Mouse (Mus musculus) urinary bladder, postnatal 10 days (tissue): ENCODE measurements around the gene Gpx1.

Source experiments
- DNase-seq: peaks from one replicate; pipeline ENCODE4 v3.0.0; 2022; ENCODE audit warnings: low spot score

The Gpx1 gene

GRCm38 (mm10) chr9:108340258-108341138, 1.8 kb downstream of the Gpx1 start:
- no peak for DNase-seq

GRCm38 (mm10) chr9:108341139-108341475, 2.4 kb downstream of the Gpx1 start:
- no peak for DNase-seq

- no peak for DNase-seq
Measured at GRCm38 (mm10) chr9:108341801-108342200, 3.1 kb downstream of the Gpx1 start.

- DNase-seq = no peak
Measured at GRCm38 (mm10) chr9:108342301-108342831, 3.7 kb downstream of the Gpx1 start.

- no peak for DNase-seq
Measured at GRCm38 (mm10) chr9:108343331-108343730, 4.6 kb downstream of the Gpx1 start.

GRCm38 (mm10) chr9:108343835-108344234, 5.1 kb downstream of the Gpx1 start:
- no peak for DNase-seq

- DNase-seq = no peak
Measured at GRCm38 (mm10) chr9:108344471-108344870, 5.8 kb downstream of the Gpx1 start.

- DNase-seq = no peak
Measured at GRCm38 (mm10) chr9:108347024-108347423, 8.3 kb downstream of the Gpx1 start.

GRCm38 (mm10) chr9:108347540-108348289, 9.0 kb downstream of the Gpx1 start, which contains the start of gene Usp4:
Gene Usp4 (plus strand): TSS chr9:108347853.
- DNase-seq = peak; percentile 57

GRCm38 (mm10) chr9:108348290-108348680, 9.6 kb downstream of the Gpx1 start:
- DNase-seq = no peak

- DNase-seq = no peak
Measured at GRCm38 (mm10) chr9:108349727-108350126, 11.0 kb downstream of the Gpx1 start.

- DNase-seq = no peak
Measured at GRCm38 (mm10) chr9:108378234-108378633, 39.5 kb downstream of the Gpx1 start.

- no peak for DNase-seq
Measured at GRCm38 (mm10) chr9:108378736-108379135, 40.0 kb downstream of the Gpx1 start.

- DNase-seq = no peak
Measured at GRCm38 (mm10) chr9:108379294-108379693, 40.6 kb downstream of the Gpx1 start.

GRCm38 (mm10) chr9:108381382-108381781, 42.7 kb downstream of the Gpx1 start:
- no peak for DNase-seq

- DNase-seq = no peak
Measured at GRCm38 (mm10) chr9:108385006-108385405, 46.3 kb downstream of the Gpx1 start.

GRCm38 (mm10) chr9:108386816-108387215, 48.1 kb downstream of the Gpx1 start:
- DNase-seq = no peak

GRCm38 (mm10) chr9:108388601-108389000, 49.9 kb downstream of the Gpx1 start:
- no peak for DNase-seq

- DNase-seq = no peak
Measured at GRCm38 (mm10) chr9:108389220-108389619, 50.5 kb downstream of the Gpx1 start.
